Mouse (Mus musculus): ENCODE measurements around the gene Samd7. TPM values are rescaled to one million over a fixed set of nuclear protein-coding genes. Genes with fewer than 3 reads are reported as not detected.
"Not testable (repeated sequence)": the region's sequence is repeated elsewhere in the genome, so short reads cannot be mapped to it uniquely, and the experiment has no call there.

Gene Samd7
- total RNA-seq (2021) = not detected
- 0.06 TPM in 1 of 2 replicates, not detected in the other for polyA plus RNA-seq (2012; rRNA removed)
- long read RNA-seq = 0 reads

DNA sequence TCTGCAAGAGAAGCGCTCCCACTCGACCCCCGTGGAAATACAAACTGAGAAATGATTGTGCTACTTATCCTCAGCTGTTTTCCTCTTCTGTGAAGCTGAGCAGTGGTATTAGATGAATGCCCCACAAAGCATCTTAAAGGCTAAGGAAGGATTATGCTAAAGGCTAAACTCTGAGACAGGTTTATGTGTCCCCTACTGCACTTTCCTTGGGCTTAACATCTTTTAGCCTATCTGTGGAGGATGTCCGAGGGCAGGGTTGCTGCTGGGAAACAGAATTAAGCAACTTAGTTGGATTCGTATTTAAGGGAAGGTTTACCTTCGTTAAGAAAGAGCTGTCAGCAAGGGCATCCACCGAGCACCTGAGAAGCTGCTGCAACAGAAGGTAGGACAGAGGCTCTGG is at the start of gene Samd7:
Gene Samd7, plus strand, starts transcription at position 288 of the 400 bp plus-strand sequence.
- no peak for DNase-seq

GRCm38 (mm10) chr3:30696346-30696745 is 49.7 kb upstream of the Samd7 start:
- peak; percentile 46 for DNase-seq

- no peak for DNase-seq
Observed at GRCm38 (mm10) chr3:30697891-30698290, 48.2 kb upstream of the Samd7 start.

GRCm38 (mm10) chr3:30699711-30700505 is 46.2 kb upstream of the Samd7 start, which contains the start of gene Lrrc31:
TSS of gene Lrrc31 (minus strand) at chr3:30699843.
- not testable (repeated sequence) for DNase-seq

DNA sequence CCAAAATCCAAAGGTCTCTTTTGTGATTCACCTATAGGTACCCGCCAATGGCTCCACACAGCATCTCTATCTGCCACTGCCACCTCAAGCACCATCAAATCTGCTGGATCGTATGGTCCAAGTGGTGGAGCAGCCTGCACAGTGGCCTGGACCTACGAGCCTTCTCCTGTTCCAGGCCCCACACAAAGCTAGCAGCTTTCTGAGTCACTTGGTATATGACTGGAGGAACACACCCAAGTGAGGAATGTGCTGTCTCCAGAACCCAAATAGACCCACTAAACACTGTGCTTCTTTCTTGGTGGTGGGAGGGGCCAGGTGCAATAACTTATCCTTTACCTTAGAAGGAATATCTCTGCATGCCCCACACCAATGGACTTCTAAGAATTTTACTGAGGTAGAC is 40.1 kb upstream of the Samd7 start:
- no peak for DNase-seq

DNA sequence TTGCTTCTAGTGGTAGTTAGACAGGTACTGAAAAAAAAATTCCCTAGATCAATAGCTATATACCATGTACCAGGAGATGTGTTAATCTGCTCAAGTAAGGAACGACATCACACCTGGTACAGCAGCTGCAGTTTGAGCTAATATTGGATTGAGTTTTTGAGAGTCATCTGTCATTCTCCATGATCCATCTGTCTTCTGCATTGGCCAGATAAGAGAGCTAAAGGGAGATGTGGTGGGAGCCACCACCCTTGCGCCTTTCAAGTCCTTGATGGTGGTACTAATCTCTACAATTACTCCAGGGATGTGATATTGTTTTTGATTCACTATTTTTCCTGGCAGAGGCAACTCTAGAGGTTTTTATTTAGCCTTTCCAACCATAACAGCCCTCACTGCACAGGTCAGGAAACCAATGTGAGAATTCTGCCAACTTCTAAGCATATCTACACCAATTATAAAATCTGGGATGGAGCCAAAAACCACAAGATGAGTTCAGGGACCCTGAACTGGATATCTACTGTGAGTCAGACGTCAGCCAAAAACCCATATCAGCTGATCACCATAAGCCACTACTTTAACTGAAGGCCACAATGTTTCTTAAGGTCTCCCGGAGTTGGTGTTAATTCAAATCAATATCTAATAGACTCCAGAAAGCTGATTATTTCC is 39.3 kb upstream of the Samd7 start:
- DNase-seq = peak; percentile 23

DNA sequence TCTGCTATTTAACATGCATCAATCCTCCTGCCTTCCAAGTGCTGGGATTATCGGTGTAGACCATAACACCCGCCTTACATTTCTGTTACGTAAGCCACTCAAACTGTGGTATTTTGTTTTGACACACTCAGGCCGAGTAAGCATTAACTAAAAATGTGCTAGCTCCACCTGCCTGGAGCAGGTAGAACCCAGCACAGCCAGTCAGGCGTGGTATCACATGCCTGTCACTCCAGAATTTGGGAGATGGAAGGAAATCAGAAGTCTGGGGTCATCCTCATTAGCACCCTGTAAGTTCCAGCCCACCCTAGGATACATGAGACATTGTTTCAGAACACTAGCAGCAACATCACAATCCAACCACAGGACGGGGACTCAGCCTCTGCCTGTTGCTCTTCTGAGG is 35.9 kb upstream of the Samd7 start:
- DNase-seq = no peak

- peak; percentile 17 for DNase-seq
Observed at GRCm38 (mm10) chr3:30713334-30713733, 32.8 kb upstream of the Samd7 start.

GRCm38 (mm10) chr3:30718649-30719048 is 27.4 kb upstream of the Samd7 start:
- no peak for DNase-seq

- DNase-seq = no peak
Observed at GRCm38 (mm10) chr3:30722036-30722435, 24.1 kb upstream of the Samd7 start.

- DNase-seq = no peak
Observed at GRCm38 (mm10) chr3:30722461-30722860, 23.6 kb upstream of the Samd7 start.

DNA sequence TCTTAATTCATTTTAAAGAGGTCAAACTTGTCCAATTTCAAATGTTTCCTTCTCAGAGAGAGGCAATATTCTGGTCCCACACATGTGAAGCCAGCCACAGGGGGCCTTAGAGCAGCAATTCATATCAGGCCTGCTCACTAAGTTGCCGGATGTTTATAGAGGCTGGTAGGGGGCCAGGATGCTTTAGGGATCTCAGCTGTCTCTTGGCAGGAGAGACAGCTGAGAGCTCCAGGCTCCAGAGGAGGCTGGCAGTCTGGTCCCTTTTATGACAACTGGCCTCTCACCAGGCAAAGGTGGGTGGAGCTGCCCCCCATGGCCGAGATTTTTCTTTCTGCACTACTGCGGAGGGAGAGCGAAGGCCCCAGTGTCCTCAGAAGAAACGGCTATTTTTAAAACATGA is 22.9 kb upstream of the Samd7 start:
- no peak for DNase-seq

DNA sequence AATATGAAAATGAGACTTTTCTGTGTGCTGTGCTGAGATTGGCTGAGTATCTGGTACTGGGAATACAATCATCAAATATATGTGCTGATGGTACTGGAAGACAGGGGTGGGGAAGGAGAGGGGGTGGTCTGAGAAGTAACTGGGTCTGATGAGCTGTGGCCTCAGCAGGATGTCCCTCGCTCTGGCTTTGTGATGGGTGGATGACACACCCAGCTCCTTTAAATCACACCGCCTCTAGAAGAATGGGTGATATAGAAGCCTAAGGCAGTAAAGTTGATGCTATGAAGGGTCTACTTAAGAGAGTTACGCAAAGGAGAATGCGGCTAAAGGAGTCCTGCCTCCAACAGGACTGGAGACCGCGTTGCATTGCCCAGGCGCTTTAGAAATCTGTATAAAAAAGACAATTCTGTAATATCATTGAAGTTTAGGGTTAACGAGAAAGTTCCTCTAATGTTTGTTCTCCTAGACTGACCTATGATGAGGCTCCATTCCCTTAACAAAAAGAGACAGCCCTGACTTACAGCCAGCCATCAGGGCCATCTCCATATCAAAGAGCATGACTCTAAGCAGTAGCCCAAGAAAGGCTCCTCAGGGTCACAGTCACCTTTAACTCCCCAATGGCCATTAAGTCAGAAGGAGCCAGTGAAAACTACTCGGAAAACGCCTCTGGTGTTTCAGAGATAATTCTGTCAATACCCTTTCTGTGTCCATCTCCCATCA is 21.8 kb upstream of the Samd7 start:
- no peak for DNase-seq

GRCm38 (mm10) chr3:30724848-30725465 is 21.1 kb upstream of the Samd7 start:
- DNase-seq = no peak

DNA sequence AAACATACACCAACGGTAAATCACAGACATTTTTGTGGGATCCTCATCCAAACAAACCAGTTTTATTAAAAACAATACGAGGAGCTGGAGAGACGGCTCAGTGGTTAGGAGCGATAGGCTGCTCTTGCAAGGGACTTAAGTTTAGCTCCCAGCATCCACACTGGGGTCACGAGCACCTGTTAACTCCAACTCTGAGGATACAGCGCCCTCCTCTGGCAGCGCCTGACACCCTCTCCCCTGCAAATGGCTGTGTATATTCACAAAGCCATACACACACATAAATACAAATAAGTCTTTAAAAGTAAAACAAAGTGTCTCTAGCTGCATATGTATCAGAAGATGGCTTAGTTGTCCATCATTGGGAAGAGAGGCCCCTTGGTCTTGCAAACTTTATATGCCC is 20.6 kb upstream of the Samd7 start:
- DNase-seq = no peak

GRCm38 (mm10) chr3:30727209-30727608 is 18.9 kb upstream of the Samd7 start:
- peak; percentile 69 for DNase-seq

- no peak for DNase-seq
Observed at GRCm38 (mm10) chr3:30729046-30729445, 17.0 kb upstream of the Samd7 start.

GRCm38 (mm10) chr3:30736809-30737208 is 9.3 kb upstream of the Samd7 start:
- no peak for DNase-seq

- DNase-seq = peak; percentile 62
Observed at GRCm38 (mm10) chr3:30741306-30741705, 4.8 kb upstream of the Samd7 start.

DNA sequence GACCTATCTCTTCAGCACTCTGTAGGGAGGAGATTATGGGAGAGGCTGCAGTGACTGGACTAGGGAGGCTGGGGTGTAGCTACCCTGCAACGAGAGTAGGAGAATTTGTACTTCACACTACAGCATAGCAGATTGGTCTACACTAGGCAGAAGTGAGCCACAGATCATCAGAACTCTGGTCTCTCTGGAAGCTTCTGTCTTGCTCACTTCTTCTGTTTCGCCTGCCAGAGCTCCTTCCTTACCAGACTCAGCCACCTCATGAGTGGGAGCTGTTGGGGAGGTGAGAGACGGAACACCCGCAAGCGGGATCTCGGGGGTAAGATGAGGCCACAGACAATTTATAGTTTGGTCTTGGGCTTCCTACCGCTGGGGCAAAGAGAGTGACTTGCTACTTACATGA is 3.2 kb upstream of the Samd7 start:
- no peak for DNase-seq

GRCm38 (mm10) chr3:30748316-30748715 is 2.2 kb downstream of the Samd7 start:
- no peak for DNase-seq

DNA sequence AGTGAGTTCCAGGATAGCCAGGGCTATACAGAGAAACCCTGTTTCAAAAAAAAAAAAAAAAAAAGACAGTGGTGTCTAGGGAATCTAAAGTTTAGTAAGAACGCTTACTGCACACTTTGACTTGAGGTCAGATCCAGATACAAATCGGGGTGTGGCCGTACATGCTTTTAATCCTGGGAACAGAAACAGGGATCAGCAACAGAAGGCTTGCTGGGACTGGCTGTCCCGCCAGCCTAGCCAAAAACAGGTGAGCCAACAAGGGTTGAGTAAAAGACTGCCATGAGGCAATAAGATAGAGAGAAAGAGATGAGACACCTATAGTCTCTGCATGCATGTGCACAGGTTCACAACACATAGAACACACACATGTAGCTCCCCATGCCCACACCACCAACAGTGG is 8.6 kb downstream of the Samd7 start:
- DNase-seq = no peak
